Mouse (Mus musculus) embryonic facial prominence, embryonic 14.5 days (tissue): ENCODE results near the gene Ccdc163. TPM values are rescaled to one million over a fixed set of nuclear protein-coding genes. Genes with fewer than 3 reads are reported as not detected.
"Not testable (repeated sequence)": the region's sequence is repeated elsewhere in the genome, so short reads cannot be mapped to it uniquely, and the experiment has no call there.

Experiments used
- ATAC-seq: fragments of 200-750 bp; cut with Nextera tagmentation; 2 replicates; pipeline ENCODE4 v1.8.0; 2017; ENCODE audit warnings: low read depth, moderate number of reproducible peaks, moderate TSS enrichment
- DNase-seq: peaks from one replicate; pipeline ENCODE4 v3.0.0-alpha.2; 2015; ENCODE audit warnings: low spot score
- H3K27ac ChIP-seq: fragments of 300-500 bp; sonication (generic); replicated peaks from 2 replicates; pipeline ENCODE4 v1.5.1; 2014; ENCODE audit warnings: low read depth, mild to moderate bottlenecking, low read length, moderate library complexity
- H3K27me3 ChIP-seq: fragments of 300-500 bp; sonication (generic); replicated peaks from 2 replicates; pipeline ENCODE4 v1.6.1; 2014; ENCODE audit warnings: low read length; ENCODE audit not compliant: control insufficient read depth, insufficient read depth
- H3K36me3 ChIP-seq: fragments of 300-500 bp; sonication (generic); 2 replicates; pipeline ENCODE4 v1.6.1; 2014; ENCODE audit warnings: low read length, mixed read lengths; ENCODE audit not compliant: control insufficient read depth, insufficient read depth
- H3K4me1 ChIP-seq: fragments of 300-500 bp; sonication (generic); 2 replicates; pipeline ENCODE4 v1.6.1; 2014; ENCODE audit warnings: antibody characterized with exemption, low read length; ENCODE audit not compliant: control insufficient read depth, insufficient read depth
- H3K4me2 ChIP-seq: fragments of 300-500 bp; sonication (generic); 2 replicates; pipeline ENCODE4 v1.6.1; 2014; ENCODE audit warnings: low read depth, mild to moderate bottlenecking, low read length, moderate library complexity, mixed read lengths
- H3K4me3 ChIP-seq: fragments of 300-500 bp; sonication (generic); 2 replicates; pipeline ENCODE4 v1.5.1; 2014; ENCODE audit warnings: low read depth, mild to moderate bottlenecking, low read length
- H3K9ac ChIP-seq: fragments of 300-500 bp; sonication (generic); 2 replicates; pipeline ENCODE4 v1.6.1; 2014; ENCODE audit warnings: low read depth, mild to moderate bottlenecking, low read length, moderate library complexity, mixed read lengths
- H3K9me3 ChIP-seq: fragments of 300-500 bp; sonication (generic); 2 replicates; pipeline ENCODE4 v1.6.1; 2016; ENCODE audit warnings: low read length; ENCODE audit not compliant: control insufficient read depth
- WGBS: fragments of 180-500 bp; shearing (Covaris S2); extraction: QIAGEN DNeasy Blood & Tissue Kit; methylation state at CpG from one replicate; pipeline ENCODE4 v1.1.7; 2014; 5-methylcytosine and 5-hydroxymethylcytosine counted together
- polyA plus RNA-seq: library from polyadenylated mRNA; unstranded; fragments of >200 nt; fragmentation: Nextera tagmentation; extraction: Ambion mirVana; gene quantifications from 2 replicates; pipeline ENCODE4 v1.2.1, GENCODE M21; 2014

Ccdc163 gene
- polyA plus RNA-seq, 1 experiment from 2014 or later: 24.8 TPM

GRCm38 (mm10) chr4:116674761-116675160 is 33.5 kb upstream of the Ccdc163 start:
- not testable (repeated sequence) for H3K27me3 ChIP-seq, H3K36me3 ChIP-seq, H3K27ac ChIP-seq, DNase-seq, H3K9me3 ChIP-seq, ATAC-seq, H3K4me3 ChIP-seq, H3K4me2 ChIP-seq, H3K9ac ChIP-seq, H3K4me1 ChIP-seq
- WGBS: 90% methylated on average over 6 of the region's 6 CpGs

- H3K4me2 ChIP-seq: no peak overlapping the region
- H3K9me3 ChIP-seq: no peaks in the 10 kb centered on the region
- no peak overlapping the region for H3K9ac ChIP-seq
- DNase-seq: no peak
- H3K27me3 ChIP-seq: no peaks in the 10 kb centered on the region
- no peak for ATAC-seq
- no peak overlapping the region for H3K27ac ChIP-seq
- no peaks in the 10 kb centered on the region for H3K4me1 ChIP-seq
- H3K36me3 ChIP-seq: no peaks in the 10 kb centered on the region
- 83% methylated on average over 3 of the region's 3 CpGs for WGBS
- H3K4me3 ChIP-seq: no peak overlapping the region
Measured at GRCm38 (mm10) chr4:116676027-116676426, 32.3 kb upstream of the Ccdc163 start.

GRCm38 (mm10) chr4:116677808-116678207 is 30.5 kb upstream of the Ccdc163 start:
- Histone ChIP-seq H3K4me3 (no peak overlapping the region), H3K9me3 (no peaks in the 10 kb centered on the region), H3K4me2 (no peak overlapping the region), H3K36me3 (no peaks in the 10 kb centered on the region), H3K27me3 (no peaks in the 10 kb centered on the region), H3K9ac (no peak overlapping the region), H3K27ac (no peak overlapping the region), H3K4me1 (no peaks in the 10 kb centered on the region)
- no peak for DNase-seq
- WGBS: 75% methylated on average over 1 of the region's 1 CpGs
- no peak for ATAC-seq

GRCm38 (mm10) chr4:116679141-116679540 is 29.2 kb upstream of the Ccdc163 start:
- Histone ChIP-seq H3K27ac (no peak overlapping the region), H3K4me1 (no peaks in the 10 kb centered on the region), H3K27me3 (no peaks in the 10 kb centered on the region), H3K4me2 (no peak overlapping the region), H3K4me3 (no peak overlapping the region), H3K9me3 (no peaks in the 10 kb centered on the region), H3K36me3 (no peaks in the 10 kb centered on the region), H3K9ac (no peak overlapping the region)
- ATAC-seq (no peak), DNase-seq (no peak)
- 62% methylated on average over 5 of the region's 5 CpGs for WGBS

DNA sequence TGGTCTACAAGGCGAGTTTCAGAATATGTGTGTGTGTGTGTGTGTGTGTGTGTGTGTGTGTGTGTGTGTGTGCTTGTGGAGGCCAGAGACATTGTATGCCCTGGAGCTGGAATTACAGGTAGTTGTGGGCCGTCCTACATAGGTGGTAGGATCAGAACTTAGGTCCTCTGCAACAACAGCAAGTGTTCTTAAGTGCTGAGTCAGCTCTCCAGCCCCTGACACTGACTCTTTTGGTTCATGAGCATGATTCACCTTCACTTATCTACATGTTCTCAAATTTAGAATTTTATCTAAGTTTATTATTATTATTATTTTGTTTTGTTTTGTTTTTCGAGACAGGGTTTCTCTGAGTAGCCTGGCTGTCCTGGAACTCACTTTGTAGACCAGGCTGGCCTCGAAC is 27.8 kb upstream of the Ccdc163 start:
- not testable (repeated sequence) for H3K27ac ChIP-seq, H3K9me3 ChIP-seq, H3K9ac ChIP-seq, ATAC-seq, H3K4me3 ChIP-seq, H3K4me2 ChIP-seq, H3K27me3 ChIP-seq, DNase-seq, H3K4me1 ChIP-seq, H3K36me3 ChIP-seq
- 90% methylated on average over 4 of the region's 4 CpGs for WGBS

DNA sequence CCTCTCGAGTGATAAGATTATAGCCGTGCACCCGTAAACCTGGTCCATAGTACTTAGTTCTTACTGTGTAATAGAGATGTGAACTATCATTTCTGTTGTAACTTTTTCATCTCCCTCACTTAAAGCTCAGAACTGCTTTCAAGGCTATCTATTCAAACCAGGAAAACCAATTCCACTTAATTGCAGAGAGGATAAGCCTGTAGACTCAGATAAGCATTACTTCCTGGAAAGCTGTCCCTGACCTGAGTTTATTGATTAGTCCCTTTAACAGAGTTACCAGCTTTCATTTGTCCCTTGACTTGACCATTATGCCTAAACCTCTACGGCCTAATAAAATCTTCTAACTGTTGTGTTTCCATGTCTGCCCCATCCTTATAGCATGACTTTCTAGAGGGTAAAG is 24.4 kb upstream of the Ccdc163 start:
- Histone ChIP-seq H3K36me3 (peaks cover 13% of the 10 kb centered on the region), H3K27me3 (no peaks in the 10 kb centered on the region), H3K9ac (no peak overlapping the region), H3K4me1 (peaks cover 14% of the 10 kb centered on the region), H3K9me3 (no peaks in the 10 kb centered on the region), H3K4me2 (no peak overlapping the region), H3K27ac (no peak overlapping the region), H3K4me3 (no peak overlapping the region)
- no peak for DNase-seq
- no peak for ATAC-seq
- 92% methylated on average over 4 of the region's 4 CpGs for WGBS

DNA sequence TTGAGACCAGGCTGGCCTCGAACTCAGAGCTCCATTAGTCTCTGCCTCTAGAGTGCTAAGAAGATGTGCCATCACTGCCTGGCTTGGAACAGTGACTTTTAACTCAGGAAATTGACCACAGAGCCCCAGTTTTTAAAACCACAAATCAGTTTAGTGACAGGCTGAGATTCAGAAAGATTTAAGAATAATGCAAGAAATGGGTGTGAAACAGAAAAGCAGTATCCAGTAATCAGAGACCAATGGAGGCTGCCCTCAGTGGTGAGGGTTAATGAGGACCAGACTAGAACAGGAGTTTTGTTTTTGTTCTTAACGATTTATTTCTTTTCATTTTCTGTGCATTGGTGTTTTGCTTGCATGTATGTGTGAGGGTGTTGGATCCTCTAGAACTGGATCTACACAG is 23.6 kb upstream of the Ccdc163 start:
- no peaks in the 10 kb centered on the region for H3K9me3 ChIP-seq
- ATAC-seq (no peak), DNase-seq (no peak)
- peak overlapping the region; percentile 74 for H3K9ac ChIP-seq
- peak overlapping the region; percentile 85 for H3K4me2 ChIP-seq
- H3K27ac ChIP-seq: peak overlapping the region; percentile 92
- peaks cover 20% of the 10 kb centered on the region for H3K36me3 ChIP-seq
- H3K4me1 ChIP-seq: peaks cover 14% of the 10 kb centered on the region
- WGBS: 60% methylated on average over 2 of the region's 2 CpGs
- H3K27me3 ChIP-seq: no peaks in the 10 kb centered on the region
- peak overlapping the region; percentile 57 for H3K4me3 ChIP-seq

- Histone ChIP-seq H3K27ac (peak within 1 kb of the TSS; percentile 92), H3K4me3 (peak within 1 kb of the TSS; percentile 57), H3K9me3 (no peaks in the 10 kb centered on the region), H3K27me3 (no peaks in the 10 kb centered on the region), H3K36me3 (peaks cover 27% of the 10 kb centered on the region), H3K4me1 (peaks cover 14% of the 10 kb centered on the region), H3K9ac (peak within 1 kb of the TSS; percentile 74), H3K4me2 (peak within 1 kb of the TSS; percentile 85)
- DNase-seq (peak; percentile 96), ATAC-seq (peak; percentile 96)
- WGBS: under 1% methylated on average over 42 of the region's 56 CpGs
Measured at GRCm38 (mm10) chr4:116685402-116686061, 22.8 kb upstream of the Ccdc163 start, which contains the start of gene Prdx1. Gene Prdx1 (plus strand): TSS chr4:116685544.

DNA sequence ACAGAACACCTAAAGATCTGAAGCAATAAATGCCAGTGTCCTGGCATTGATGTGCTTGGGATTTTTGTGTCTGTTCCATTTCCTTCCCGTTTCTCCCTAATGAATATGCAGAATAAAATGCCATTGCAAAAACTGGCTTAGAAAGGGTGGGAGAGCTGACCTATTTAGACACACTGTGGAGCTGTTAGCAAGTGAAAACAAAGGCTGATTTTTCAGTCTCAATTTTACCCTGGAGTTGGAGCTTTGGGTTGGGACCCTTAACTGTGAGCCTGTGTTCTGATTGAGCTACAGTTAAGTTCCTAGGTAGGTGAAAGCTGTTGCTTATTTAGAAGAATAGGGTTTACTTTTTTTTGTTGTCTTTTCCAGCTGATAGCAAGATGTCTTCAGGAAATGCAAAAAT is 21.3 kb upstream of the Ccdc163 start:
- Histone ChIP-seq H3K9ac (peak overlapping the region; percentile 74), H3K9me3 (no peaks in the 10 kb centered on the region), H3K4me3 (peak overlapping the region; percentile 57), H3K27ac (no peak overlapping the region), H3K4me2 (peak overlapping the region; percentile 85), H3K27me3 (no peaks in the 10 kb centered on the region), H3K4me1 (peaks cover 14% of the 10 kb centered on the region), H3K36me3 (peaks cover 42% of the 10 kb centered on the region)
- WGBS: 17% methylated on average over 1 of the region's 1 CpGs
- DNase-seq: no peak
- no peak for ATAC-seq
